Mouse (Mus musculus) heart, embryonic 16.5 days (tissue): ENCODE measurements around the gene Ppp4r4. TPM values are rescaled to one million over a fixed set of nuclear protein-coding genes. Genes with fewer than 3 reads are reported as not detected.
"Not testable (repeated sequence)": the region's sequence is repeated elsewhere in the genome, so short reads cannot be mapped to it uniquely, and the experiment has no call there.

Experiments
- ATAC-seq: fragments of 200-750 bp; cut with Nextera tagmentation; replicated peaks from 2 replicates; pipeline ENCODE4 v1.8.0; 2017; ENCODE audit warnings: moderate number of reproducible peaks; ENCODE audit not compliant: insufficient read depth, low FRiP score; ENCODE audit errors: extremely low read depth
- H3K27ac ChIP-seq: fragments of 300-500 bp; sonication (generic); 2 replicates; pipeline ENCODE4 v1.5.1; 2014; ENCODE audit warnings: mild to moderate bottlenecking, low read length, control low read depth, moderate library complexity
- H3K27me3 ChIP-seq: fragments of 300-500 bp; sonication (generic); 2 replicates; pipeline ENCODE4 v1.6.1; 2014; ENCODE audit warnings: low read length, mixed read lengths; ENCODE audit not compliant: control insufficient read depth, insufficient read depth
- H3K36me3 ChIP-seq: fragments of 300-500 bp; sonication (generic); 2 replicates; pipeline ENCODE4 v1.6.1; 2014; ENCODE audit not compliant: control insufficient read depth, insufficient read depth
- H3K4me1 ChIP-seq: fragments of 300-500 bp; sonication (generic); 2 replicates; pipeline ENCODE4 v1.6.1; 2014; ENCODE audit warnings: low read length, mixed read lengths; ENCODE audit not compliant: control insufficient read depth, insufficient read depth
- H3K4me2 ChIP-seq: fragments of 300-500 bp; sonication (generic); 2 replicates; pipeline ENCODE4 v1.6.1; 2014; ENCODE audit warnings: low read depth, mild to moderate bottlenecking, control low read depth, low read length
- H3K4me3 ChIP-seq: fragments of 300-500 bp; sonication (generic); 2 replicates; pipeline ENCODE4 v1.5.1; 2014; ENCODE audit warnings: mild to moderate bottlenecking, control low read depth, low read length
- H3K9ac ChIP-seq: fragments of 300-500 bp; sonication (generic); 2 replicates; pipeline ENCODE4 v1.6.1; 2014; ENCODE audit warnings: low read length, control low read depth
- H3K9me3 ChIP-seq: fragments of 300-500 bp; sonication (generic); replicated peaks from 2 replicates; pipeline ENCODE4 v1.6.1; 2016; ENCODE audit warnings: low read length; ENCODE audit not compliant: control insufficient read depth
- WGBS: fragments of 180-500 bp; shearing (Covaris S2); extraction: QIAGEN DNeasy Blood & Tissue Kit; methylation state at CpG from one replicate; pipeline ENCODE4 v1.1.7; 2014; 5-methylcytosine and 5-hydroxymethylcytosine counted together
- polyA plus RNA-seq: library from polyadenylated mRNA; unstranded; fragments of >200 nt; fragmentation: Nextera tagmentation; extraction: Ambion mirVana; gene quantifications from 2 replicates; pipeline ENCODE4 v1.2.1, GENCODE M21; 2015

Ppp4r4 gene
- 0.17 and 0.35 TPM in 2 replicates for polyA plus RNA-seq

DNA sequence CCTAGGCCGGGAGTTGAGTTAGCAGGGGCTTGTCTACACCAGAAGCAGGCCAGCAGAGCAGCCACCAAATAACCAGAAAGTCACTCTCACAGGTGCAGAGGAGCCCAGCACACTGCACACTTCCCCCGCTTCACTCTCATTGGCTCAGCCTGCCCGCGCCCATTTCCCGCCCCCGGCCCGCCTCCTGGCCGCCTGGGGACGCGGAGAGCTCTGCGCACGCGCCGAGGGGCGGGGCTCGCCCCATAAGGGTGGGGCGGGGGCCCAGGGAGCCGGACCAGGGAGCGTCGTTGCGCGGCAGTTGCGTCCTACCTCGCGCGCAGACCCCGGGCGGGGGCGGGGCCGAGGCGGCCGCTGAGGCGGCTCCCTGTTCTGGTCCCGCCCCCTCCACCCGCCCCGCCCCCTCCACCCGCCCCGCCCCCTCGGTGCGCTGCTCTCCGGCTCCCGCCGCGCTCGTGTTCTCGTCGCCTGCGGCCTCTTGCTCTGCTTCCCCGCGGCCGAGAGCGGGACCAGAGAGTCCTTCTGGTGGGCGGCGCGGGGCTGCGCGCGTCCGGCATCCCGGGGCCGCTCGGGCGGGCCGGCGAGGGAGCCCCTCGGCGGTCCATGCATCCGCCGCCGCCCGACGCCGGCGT lies at the start of gene Ppp4r4:
Ppp4r4 (plus strand) TSS at position 264 of the 629 bp plus-strand sequence.
- peaks cover 6% of the 10 kb centered on the region for H3K4me1 ChIP-seq
- ATAC-seq: peak; percentile 97
- peak within 1 kb of the TSS; percentile 80 for H3K4me3 ChIP-seq
- H3K27me3 ChIP-seq: peaks cover 16% of the 10 kb centered on the region; the same call in 1 of the 2 replicates
- no peak within 1 kb of the TSS for H3K27ac ChIP-seq
- no peaks in the 10 kb centered on the region for H3K9me3 ChIP-seq
- peak within 1 kb of the TSS; percentile 100 for H3K4me2 ChIP-seq
- H3K9ac ChIP-seq: peak within 1 kb of the TSS; percentile 80
- no peaks in the 10 kb centered on the region for H3K36me3 ChIP-seq
- under 1% methylated on average over 54 of the region's 74 CpGs for WGBS

DNA sequence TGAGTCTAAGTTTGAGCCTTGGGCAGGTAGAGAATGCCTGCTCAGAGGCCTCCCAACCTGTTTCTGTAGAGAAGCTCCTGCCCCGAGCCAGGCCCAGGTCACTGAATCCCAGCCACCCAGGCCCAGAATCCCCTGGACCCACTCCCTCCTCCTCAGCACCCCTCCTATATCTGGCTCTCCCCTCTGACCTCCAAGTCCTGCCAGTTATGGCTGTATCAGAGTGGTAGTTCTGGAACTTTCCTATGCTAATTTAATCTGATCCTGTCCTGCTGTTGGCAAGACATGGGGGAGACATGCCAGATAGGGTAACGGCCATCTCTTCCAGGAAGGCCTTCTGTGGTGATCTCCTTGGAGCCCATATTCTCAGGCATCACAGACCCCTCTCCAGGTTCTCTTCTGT lies 49.3 kb upstream of the Ppp4r4 start:
- WGBS: 76% methylated on average over 2 of the region's 2 CpGs
- no peaks in the 10 kb centered on the region for H3K9me3 ChIP-seq
- H3K9ac ChIP-seq: no peak overlapping the region
- no peak overlapping the region for H3K4me2 ChIP-seq
- no peak overlapping the region for H3K27ac ChIP-seq
- H3K4me3 ChIP-seq: no peak overlapping the region
- no peaks in the 10 kb centered on the region for H3K4me1 ChIP-seq
- H3K36me3 ChIP-seq: no peaks in the 10 kb centered on the region
- H3K27me3 ChIP-seq: no peaks in the 10 kb centered on the region
- ATAC-seq: no peak

DNA sequence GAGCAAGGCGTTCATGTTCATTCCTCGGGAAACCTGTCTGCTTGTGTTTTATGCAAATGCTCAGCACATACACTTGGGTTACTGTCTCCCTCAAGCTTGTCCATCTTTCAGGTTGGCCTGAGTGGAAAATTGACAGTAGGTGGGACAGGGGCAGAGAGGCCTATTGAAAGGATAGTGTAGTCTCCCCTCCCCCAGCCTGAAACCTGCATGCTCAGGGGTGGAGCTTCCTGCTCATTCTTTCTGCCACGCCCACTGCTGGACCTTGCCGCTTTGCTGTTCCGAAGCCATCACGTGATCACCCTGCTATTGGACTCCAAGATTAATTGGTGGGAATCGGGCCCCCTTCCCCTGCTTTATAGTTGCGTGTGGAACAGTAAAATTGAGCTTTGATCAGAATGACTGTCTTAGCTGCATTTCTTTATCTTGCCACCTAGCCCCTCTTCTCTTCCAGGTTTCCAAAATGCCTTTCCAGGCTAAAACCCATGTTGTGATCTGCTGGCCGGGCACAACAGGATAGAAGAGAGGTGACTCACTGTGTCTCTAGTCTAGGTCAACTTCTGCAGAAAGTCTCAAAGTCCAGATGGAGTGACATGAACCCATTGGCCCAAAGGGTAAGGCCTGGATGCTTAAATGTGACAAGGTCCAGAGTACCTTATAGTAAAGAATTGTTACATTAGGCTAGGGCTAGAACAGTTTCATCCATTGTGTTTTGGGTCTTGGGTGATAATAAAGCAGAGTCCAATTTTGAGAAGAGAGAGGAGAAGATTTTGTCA lies 47.7 kb upstream of the Ppp4r4 start:
- not testable (repeated sequence) for H3K4me3 ChIP-seq, H3K4me1 ChIP-seq, H3K27me3 ChIP-seq, H3K36me3 ChIP-seq, H3K9me3 ChIP-seq, H3K4me2 ChIP-seq, H3K9ac ChIP-seq, ATAC-seq, H3K27ac ChIP-seq
- 59% methylated on average over 9 of the region's 9 CpGs for WGBS

DNA sequence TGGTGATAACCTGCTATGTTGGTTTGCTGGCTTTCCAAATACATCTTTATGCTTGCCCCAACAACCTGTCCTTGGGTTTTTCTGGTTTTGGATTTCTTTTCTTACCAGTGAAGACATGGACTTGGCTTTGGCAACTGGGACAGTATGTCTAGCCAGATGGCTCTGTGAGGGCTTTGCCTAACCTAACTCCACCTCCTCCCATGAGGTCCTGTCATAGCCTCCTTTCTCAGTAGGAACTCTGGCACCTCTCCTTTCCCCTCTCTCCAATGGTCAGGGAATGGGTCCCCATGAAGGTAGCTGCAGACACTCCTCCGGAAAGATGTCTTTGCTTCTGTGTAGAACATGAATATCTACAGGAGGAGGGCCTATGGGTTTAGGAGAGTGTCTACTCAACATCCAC lies 45.4 kb upstream of the Ppp4r4 start:
- Histone ChIP-seq H3K4me2 (no peak overlapping the region), H3K27me3 (no peaks in the 10 kb centered on the region), H3K9ac (no peak overlapping the region), H3K4me1 (no peaks in the 10 kb centered on the region), H3K36me3 (no peaks in the 10 kb centered on the region), H3K4me3 (no peak overlapping the region), H3K9me3 (no peaks in the 10 kb centered on the region), H3K27ac (no peak overlapping the region)
- no peak for ATAC-seq
- WGBS: 86% methylated on average over 1 of the region's 1 CpGs

DNA sequence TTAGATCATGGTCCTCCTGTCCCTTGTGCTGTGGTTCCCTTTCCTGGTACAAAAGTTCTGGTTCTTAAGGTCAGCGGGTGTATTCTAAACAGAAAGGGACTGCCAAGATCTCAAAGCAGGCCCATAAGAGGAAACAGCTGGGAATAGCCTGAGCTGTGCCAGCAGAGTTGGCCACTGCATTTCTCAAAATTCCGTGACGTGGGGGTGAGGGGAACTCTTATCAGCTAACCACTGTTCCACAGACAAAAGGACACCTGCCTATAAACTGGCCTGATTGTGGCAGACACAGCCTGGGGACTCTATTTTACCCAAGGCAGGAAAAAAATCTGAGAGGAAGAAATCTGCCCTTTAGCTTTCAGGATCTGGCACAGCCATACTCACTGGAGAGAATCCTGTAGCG lies 44.8 kb upstream of the Ppp4r4 start:
- ATAC-seq: peak; percentile 52; the same call in 1 of the 2 replicates
- no peaks in the 10 kb centered on the region for H3K36me3 ChIP-seq
- WGBS: 34% methylated on average over 4 of the region's 4 CpGs

DNA sequence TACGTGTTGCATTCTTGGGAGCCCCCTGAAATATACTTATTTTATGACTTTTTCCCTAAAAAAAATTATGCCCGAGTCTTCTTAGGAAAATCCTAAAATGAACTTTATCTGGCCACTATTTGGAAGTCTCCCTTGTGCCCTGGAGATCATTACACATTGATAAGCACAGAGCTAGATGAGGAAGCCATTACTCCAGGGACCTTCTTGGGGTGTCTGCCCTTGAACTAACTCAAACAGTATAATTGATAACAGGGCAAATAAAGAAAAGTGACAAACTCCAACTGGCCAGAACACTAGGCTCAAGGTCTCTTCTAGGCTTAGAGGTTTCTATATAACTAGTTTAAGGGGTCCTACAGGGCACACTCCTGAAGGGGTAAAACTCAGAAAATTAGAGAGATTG lies 44.3 kb upstream of the Ppp4r4 start:
- no peaks in the 10 kb centered on the region for H3K9me3 ChIP-seq
- no peaks in the 10 kb centered on the region for H3K27me3 ChIP-seq
- no peak overlapping the region for H3K9ac ChIP-seq
- no peak overlapping the region for H3K27ac ChIP-seq
- no peak for ATAC-seq
- H3K4me1 ChIP-seq: no peaks in the 10 kb centered on the region
- no peaks in the 10 kb centered on the region for H3K36me3 ChIP-seq
- H3K4me2 ChIP-seq: no peak overlapping the region
- 56% methylated on average over 2 of the region's 2 CpGs for WGBS
- no peak overlapping the region for H3K4me3 ChIP-seq

More for the DNA sequence above, 44.8 kb upstream of the Ppp4r4 start:
- H3K9me3 ChIP-seq: no peaks in the 10 kb centered on the region
- H3K9ac ChIP-seq: no peak overlapping the region
- no peak overlapping the region for H3K4me3 ChIP-seq
- no peaks in the 10 kb centered on the region for H3K27me3 ChIP-seq
- no peak overlapping the region for H3K27ac ChIP-seq
- H3K4me2 ChIP-seq: no peak overlapping the region
- H3K4me1 ChIP-seq: no peaks in the 10 kb centered on the region

DNA sequence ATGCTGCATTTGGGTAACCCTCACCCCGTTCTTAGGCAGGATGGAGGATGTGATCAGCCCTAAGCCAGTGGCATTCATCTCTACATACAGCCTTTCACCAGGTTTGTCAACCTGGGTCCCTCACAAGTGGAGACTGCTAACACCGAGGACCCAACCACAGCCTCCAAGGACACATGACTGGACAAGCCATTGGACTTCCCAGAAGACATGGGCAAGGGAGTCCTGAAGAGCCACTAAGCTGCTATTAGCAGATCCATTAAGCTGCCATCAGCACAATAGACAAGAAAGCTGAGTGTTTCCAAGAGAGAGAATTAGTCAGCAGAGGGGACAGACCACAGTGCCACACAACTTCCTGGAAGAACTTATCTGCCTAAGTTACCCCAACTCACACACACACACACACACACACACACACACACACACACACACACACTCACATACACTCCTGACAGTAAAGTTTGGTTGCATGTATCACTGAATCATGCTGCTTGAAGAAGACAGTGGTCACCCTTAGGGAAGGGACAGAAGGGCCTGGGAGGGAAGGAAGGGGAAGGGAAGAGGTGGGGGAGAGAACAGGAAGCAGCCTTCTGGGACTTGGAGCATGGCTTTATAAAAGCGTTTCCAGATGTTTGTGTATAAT lies 40.9 kb upstream of the Ppp4r4 start:
- no peaks in the 10 kb centered on the region for H3K36me3 ChIP-seq
- H3K4me1 ChIP-seq: no peaks in the 10 kb centered on the region
- no peak overlapping the region for H3K27ac ChIP-seq
- 72% methylated on average over 3 of the region's 3 CpGs for WGBS
- H3K4me3 ChIP-seq: no peak overlapping the region
- H3K9me3 ChIP-seq: no peaks in the 10 kb centered on the region
- H3K27me3 ChIP-seq: no peaks in the 10 kb centered on the region
- no peak overlapping the region for H3K9ac ChIP-seq
- ATAC-seq: no peak
- no peak overlapping the region for H3K4me2 ChIP-seq

DNA sequence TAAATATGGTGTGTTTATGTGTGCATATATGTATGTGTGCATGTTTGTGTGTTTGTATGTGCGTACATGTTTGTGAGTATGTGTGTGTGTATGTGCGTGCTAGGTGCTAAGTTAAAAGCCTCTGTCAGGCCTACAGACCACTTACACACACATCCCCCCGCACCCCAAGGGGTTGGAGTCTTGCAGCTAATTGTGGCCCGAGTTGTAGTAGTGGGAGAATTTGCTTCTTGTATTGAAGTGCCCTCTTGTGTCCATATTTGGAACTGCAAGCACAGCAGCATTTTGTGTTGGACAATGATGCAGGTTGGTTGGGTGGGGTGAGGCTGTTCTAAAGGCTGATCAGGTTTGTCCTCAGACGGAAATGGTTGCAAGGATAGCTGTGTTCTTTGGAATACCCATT lies 39.3 kb upstream of the Ppp4r4 start:
- WGBS: 27% methylated on average over 5 of the region's 5 CpGs
- H3K27ac ChIP-seq: no peak overlapping the region
- H3K4me1 ChIP-seq: no peaks in the 10 kb centered on the region
- H3K4me2 ChIP-seq: no peak overlapping the region
- no peak overlapping the region for H3K4me3 ChIP-seq
- peak; percentile 6; the same call in 1 of the 2 replicates for ATAC-seq
- no peaks in the 10 kb centered on the region for H3K36me3 ChIP-seq
- H3K27me3 ChIP-seq: no peaks in the 10 kb centered on the region
- H3K9ac ChIP-seq: no peak overlapping the region
- H3K9me3 ChIP-seq: no peaks in the 10 kb centered on the region

DNA sequence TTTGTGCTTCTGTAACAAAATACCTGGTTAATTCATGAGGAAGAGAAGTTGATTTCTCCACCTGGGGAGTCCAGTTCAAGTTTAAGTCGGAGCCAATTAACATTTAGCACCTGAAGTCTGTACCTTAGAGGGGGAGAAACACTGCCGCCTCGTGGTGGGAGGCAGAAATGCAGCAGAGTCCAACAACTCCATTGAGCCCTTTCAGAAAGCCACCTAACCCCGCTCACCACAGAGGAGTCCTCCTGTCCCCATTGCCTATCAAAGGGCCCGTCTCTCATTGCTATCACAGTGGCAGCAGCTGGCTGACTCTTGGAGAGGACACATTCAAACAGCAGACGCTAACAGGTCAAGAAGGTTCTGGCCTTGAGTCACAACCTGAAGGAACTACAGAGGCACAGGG lies 37.6 kb upstream of the Ppp4r4 start:
- Histone ChIP-seq H3K27ac (no peak overlapping the region), H3K9ac (no peak overlapping the region), H3K4me3 (no peak overlapping the region), H3K27me3 (no peaks in the 10 kb centered on the region), H3K9me3 (no peaks in the 10 kb centered on the region), H3K36me3 (no peaks in the 10 kb centered on the region), H3K4me1 (no peaks in the 10 kb centered on the region), H3K4me2 (no peak overlapping the region)
- 15% methylated on average over 6 of the region's 6 CpGs for WGBS
- no peak for ATAC-seq
